Mouse (Mus musculus) liver, embryonic 12.5 days (tissue): ENCODE measurements at regions not wholly inside any gene's neighbourhood (a gene's known extent, or its start where the extent isn't known, plus 50 kb on each side); places are given as distances from the start of the nearest gene placed in this dataset.

ENCODE experiments used
- ATAC-seq: fragments of 200-750 bp; cut with Nextera tagmentation; 2 replicates; pipeline ENCODE4 v1.8.0; 2017; ENCODE audit warnings: moderate number of reproducible peaks, mild to moderate bottlenecking, moderate library complexity
- H3K27ac ChIP-seq: fragments of 300-500 bp; sonication (generic); 2 replicates; pipeline ENCODE4 v1.5.1; 2016; ENCODE audit warnings: mild to moderate bottlenecking
- H3K27me3 ChIP-seq: fragments of 300-500 bp; sonication (generic); replicated peaks from 2 replicates; pipeline ENCODE4 v1.6.1; 2016; ENCODE audit warnings: mild to moderate bottlenecking, moderate library complexity
- H3K36me3 ChIP-seq: fragments of 300-500 bp; sonication (generic); 2 replicates; pipeline ENCODE4 v1.6.1; 2016; ENCODE audit warnings: mild to moderate bottlenecking, moderate library complexity
- H3K4me1 ChIP-seq: fragments of 300-500 bp; sonication (generic); 2 replicates; pipeline ENCODE4 v1.6.1; 2016
- H3K4me2 ChIP-seq: fragments of 300-500 bp; sonication (generic); 2 replicates; pipeline ENCODE4 v1.6.1; 2016; ENCODE audit warnings: mild to moderate bottlenecking, moderate library complexity
- H3K4me3 ChIP-seq: fragments of 300-500 bp; sonication (generic); 2 replicates; pipeline ENCODE4 v1.5.1; 2016; ENCODE audit warnings: mild to moderate bottlenecking, moderate library complexity
- H3K9ac ChIP-seq: fragments of 300-500 bp; sonication (generic); 2 replicates; pipeline ENCODE4 v1.6.1; 2016; ENCODE audit warnings: mild to moderate bottlenecking, moderate library complexity
- H3K9me3 ChIP-seq: fragments of 300-500 bp; sonication (generic); replicated peaks from 2 replicates; pipeline ENCODE4 v1.6.1; 2016; ENCODE audit warnings: mild to moderate bottlenecking, moderate library complexity
- WGBS: fragments of 180-500 bp; shearing (Covaris S2); methylation state at CpG from one replicate; pipeline ENCODE4 v1.1.7; 2016; ENCODE audit not compliant: insufficient replicate concordance; 5-methylcytosine and 5-hydroxymethylcytosine counted together

- H3K36me3 ChIP-seq: no peaks in the 10 kb centered on the region
- no peak overlapping the region for H3K9ac ChIP-seq
- no peak overlapping the region for H3K4me2 ChIP-seq
- no peaks in the 10 kb centered on the region for H3K27me3 ChIP-seq
- H3K4me1 ChIP-seq: no peaks in the 10 kb centered on the region
- H3K9me3 ChIP-seq: no peaks in the 10 kb centered on the region
- WGBS: 67% methylated on average over 6 of the region's 6 CpGs
- no peak overlapping the region for H3K4me3 ChIP-seq
- ATAC-seq: no peak
- no peak overlapping the region for H3K27ac ChIP-seq
These were observed 570.5 kb downstream of the Lmo7 start for GRCm38 (mm10) chr14:102300251-102300650.

- no peaks in the 10 kb centered on the region for H3K27me3 ChIP-seq
- WGBS: 69% methylated on average over 1 of the region's 1 CpGs
- ATAC-seq: no peak
- H3K4me1 ChIP-seq: no peaks in the 10 kb centered on the region
- no peak overlapping the region for H3K27ac ChIP-seq
- no peak overlapping the region for H3K4me3 ChIP-seq
- H3K4me2 ChIP-seq: no peak overlapping the region
- H3K9ac ChIP-seq: no peak overlapping the region
- no peaks in the 10 kb centered on the region for H3K9me3 ChIP-seq
- no peaks in the 10 kb centered on the region for H3K36me3 ChIP-seq
These were observed 561.6 kb downstream of the Lmo7 start for GRCm38 (mm10) chr14:102291361-102291760.

GRCm38 (mm10) chr14:102250076-102250475, 520.3 kb downstream of the Lmo7 start:
- 59% methylated on average over 5 of the region's 5 CpGs for WGBS
- Histone ChIP-seq H3K27ac (no peak overlapping the region), H3K9ac (no peak overlapping the region), H3K36me3 (no peaks in the 10 kb centered on the region), H3K4me1 (no peaks in the 10 kb centered on the region), H3K9me3 (no peaks in the 10 kb centered on the region; the same call in 1 of the 2 replicates), H3K4me3 (no peak overlapping the region), H3K4me2 (no peak overlapping the region), H3K27me3 (no peaks in the 10 kb centered on the region)
- ATAC-seq: no peak

- WGBS: 50% methylated on average over 2 of the region's 2 CpGs
- no peaks in the 10 kb centered on the region for H3K36me3 ChIP-seq
- H3K27ac ChIP-seq: no peak overlapping the region
- no peak for ATAC-seq
- H3K4me2 ChIP-seq: no peak overlapping the region
- no peak overlapping the region for H3K4me3 ChIP-seq
- H3K9ac ChIP-seq: no peak overlapping the region
- H3K27me3 ChIP-seq: no peaks in the 10 kb centered on the region
- no peaks in the 10 kb centered on the region for H3K4me1 ChIP-seq
- no peaks in the 10 kb centered on the region for H3K9me3 ChIP-seq
These were observed 518.8 kb downstream of the Lmo7 start for GRCm38 (mm10) chr14:102248581-102248980.

GRCm38 (mm10) chr14:102248023-102248422, 518.3 kb downstream of the Lmo7 start:
- Histone ChIP-seq H3K27ac (no peak overlapping the region), H3K9me3 (no peaks in the 10 kb centered on the region), H3K27me3 (no peaks in the 10 kb centered on the region), H3K4me1 (no peaks in the 10 kb centered on the region), H3K4me3 (no peak overlapping the region), H3K9ac (no peak overlapping the region), H3K36me3 (no peaks in the 10 kb centered on the region), H3K4me2 (no peak overlapping the region)
- WGBS: 71% methylated on average over 5 of the region's 5 CpGs
- no peak for ATAC-seq

GRCm38 (mm10) chr14:102243806-102244536, 514.2 kb downstream of the Lmo7 start:
- Histone ChIP-seq H3K36me3 (no peaks in the 10 kb centered on the region), H3K9me3 (no peaks in the 10 kb centered on the region), H3K4me2 (no peak overlapping the region), H3K4me3 (no peak overlapping the region), H3K9ac (no peak overlapping the region), H3K27me3 (no peaks in the 10 kb centered on the region), H3K27ac (no peak overlapping the region), H3K4me1 (no peaks in the 10 kb centered on the region)
- 32% methylated on average over 4 of the region's 4 CpGs for WGBS
- no peak for ATAC-seq

GRCm38 (mm10) chr14:102216581-102217368, 487.0 kb downstream of the Lmo7 start:
- no peak for ATAC-seq
- Histone ChIP-seq H3K9me3 (no peaks in the 10 kb centered on the region), H3K27me3 (no peaks in the 10 kb centered on the region), H3K4me1 (no peaks in the 10 kb centered on the region), H3K27ac (no peak overlapping the region), H3K9ac (no peak overlapping the region), H3K36me3 (no peaks in the 10 kb centered on the region), H3K4me3 (no peak overlapping the region), H3K4me2 (no peak overlapping the region)
- 55% methylated on average over 7 of the region's 7 CpGs for WGBS

GRCm38 (mm10) chr14:102215267-102215964, 485.7 kb downstream of the Lmo7 start:
- H3K9me3 ChIP-seq: no peaks in the 10 kb centered on the region
- H3K4me1 ChIP-seq: no peaks in the 10 kb centered on the region
- H3K4me3 ChIP-seq: no peak overlapping the region
- H3K27ac ChIP-seq: no peak overlapping the region
- WGBS: 55% methylated on average over 4 of the region's 4 CpGs
- no peak overlapping the region for H3K4me2 ChIP-seq
- no peaks in the 10 kb centered on the region for H3K36me3 ChIP-seq
- no peaks in the 10 kb centered on the region for H3K27me3 ChIP-seq
- H3K9ac ChIP-seq: no peak overlapping the region
- no peak for ATAC-seq

- H3K4me3 ChIP-seq: no peak overlapping the region
- H3K4me1 ChIP-seq: no peaks in the 10 kb centered on the region
- no peak overlapping the region for H3K27ac ChIP-seq
- H3K36me3 ChIP-seq: no peaks in the 10 kb centered on the region
- no peaks in the 10 kb centered on the region for H3K27me3 ChIP-seq
- 67% methylated on average over 2 of the region's 2 CpGs for whole genome bisulfite sequencing
- no peak for ATAC-seq
- no peak overlapping the region for H3K4me2 ChIP-seq
- no peak overlapping the region for H3K9ac ChIP-seq
- no peaks in the 10 kb centered on the region for H3K9me3 ChIP-seq
These were observed 482.3 kb downstream of the Lmo7 start for GRCm38 (mm10) chr14:102212079-102212478.

- H3K4me1 ChIP-seq: no peaks in the 10 kb centered on the region
- H3K27ac ChIP-seq: no peak overlapping the region
- no peaks in the 10 kb centered on the region for H3K36me3 ChIP-seq
- ATAC-seq: no peak
- 67% methylated on average over 10 of the region's 10 CpGs for WGBS
- H3K9me3 ChIP-seq: no peaks in the 10 kb centered on the region
- H3K4me3 ChIP-seq: no peak overlapping the region
- no peak overlapping the region for H3K4me2 ChIP-seq
- H3K9ac ChIP-seq: no peak overlapping the region
- H3K27me3 ChIP-seq: no peaks in the 10 kb centered on the region
These were observed 475.3 kb downstream of the Lmo7 start for GRCm38 (mm10) chr14:102204881-102205671.

GRCm38 (mm10) chr14:102199430-102199829, 469.7 kb downstream of the Lmo7 start:
- Histone ChIP-seq H3K4me1 (no peaks in the 10 kb centered on the region), H3K36me3 (no peaks in the 10 kb centered on the region), H3K27ac (no peak overlapping the region), H3K9ac (no peak overlapping the region), H3K4me3 (no peak overlapping the region), H3K27me3 (no peaks in the 10 kb centered on the region), H3K4me2 (no peak overlapping the region), H3K9me3 (no peaks in the 10 kb centered on the region)
- WGBS: 74% methylated on average over 6 of the region's 6 CpGs
- no peak for ATAC-seq
